Mouse (Mus musculus) adrenal gland, postnatal 25 days (tissue): ENCODE results near the gene Gm10057. TPM values are rescaled to one million over a fixed set of nuclear protein-coding genes. Genes with fewer than 3 reads are reported as not detected.
"Not testable (repeated sequence)": the region's sequence is repeated elsewhere in the genome, so short reads cannot be mapped to it uniquely, and the experiment has no call there.

Source experiments
- DNase-seq: peaks from one replicate; pipeline ENCODE4 v3.0.0; 2021; ENCODE audit warnings: mixed read lengths
- long read RNA-seq: library from polyadenylated mRNA; stranded (forward); transcript quantifications from one replicate; pipeline ENCODE4 v2.0.0, GENCODE M21; 2021
- total RNA-seq: library from RNA; stranded (reverse); gene quantifications from 2 replicates; pipeline ENCODE4 v1.2.3, GENCODE M21; 2021

The Gm10057 gene
- not detected in 2 replicates for total RNA-seq
- long read RNA-seq: 0 reads

GRCm38 (mm10) chrX:154054939-154055338 is at the start of gene Gm10057:
TSS of gene Gm10057 (minus strand) at chrX:154055039.
- not testable (repeated sequence) for DNase-seq

GRCm38 (mm10) chrX:154033727-154034126 is 21.1 kb downstream of the Gm10057 start, which contains the start of gene 4921511M17Rik:
TSS of gene 4921511M17Rik (minus strand) at chrX:154033827.
- not testable (repeated sequence) for DNase-seq

GRCm38 (mm10) chrX:154012540-154012939 is 42.3 kb downstream of the Gm10057 start, which contains the start of gene Samt1:
TSS of gene Samt1 (minus strand) at chrX:154012640.
- DNase-seq: not testable (repeated sequence)

Other genes starting within 250 kb of the Gm10057 start
- 0.73 TPM in 1 of 2 replicates, not detected in the other for gene Spin2c, start 222.8 kb downstream of the Gm10057 start, total RNA-seq
- not detected in 2 replicates for gene Samt1, start 42.4 kb downstream of the Gm10057 start, total RNA-seq
- gene 4921511M17Rik, start 21.2 kb downstream of the Gm10057 start, total RNA-seq: not detected in 2 replicates
- not detected in 2 replicates for gene Gm15140, start 65.6 kb upstream of the Gm10057 start, total RNA-seq